Mouse (Mus musculus): Measurements from ENCODE around the gene Anapc5. TPM values are rescaled to one million over a fixed set of nuclear protein-coding genes. Genes with fewer than 3 reads are reported as not detected.

Anapc5 gene
- total and polyA plus RNA-seq, 3 experiments, result 158 to 279 (median 196) TPM

DNA sequence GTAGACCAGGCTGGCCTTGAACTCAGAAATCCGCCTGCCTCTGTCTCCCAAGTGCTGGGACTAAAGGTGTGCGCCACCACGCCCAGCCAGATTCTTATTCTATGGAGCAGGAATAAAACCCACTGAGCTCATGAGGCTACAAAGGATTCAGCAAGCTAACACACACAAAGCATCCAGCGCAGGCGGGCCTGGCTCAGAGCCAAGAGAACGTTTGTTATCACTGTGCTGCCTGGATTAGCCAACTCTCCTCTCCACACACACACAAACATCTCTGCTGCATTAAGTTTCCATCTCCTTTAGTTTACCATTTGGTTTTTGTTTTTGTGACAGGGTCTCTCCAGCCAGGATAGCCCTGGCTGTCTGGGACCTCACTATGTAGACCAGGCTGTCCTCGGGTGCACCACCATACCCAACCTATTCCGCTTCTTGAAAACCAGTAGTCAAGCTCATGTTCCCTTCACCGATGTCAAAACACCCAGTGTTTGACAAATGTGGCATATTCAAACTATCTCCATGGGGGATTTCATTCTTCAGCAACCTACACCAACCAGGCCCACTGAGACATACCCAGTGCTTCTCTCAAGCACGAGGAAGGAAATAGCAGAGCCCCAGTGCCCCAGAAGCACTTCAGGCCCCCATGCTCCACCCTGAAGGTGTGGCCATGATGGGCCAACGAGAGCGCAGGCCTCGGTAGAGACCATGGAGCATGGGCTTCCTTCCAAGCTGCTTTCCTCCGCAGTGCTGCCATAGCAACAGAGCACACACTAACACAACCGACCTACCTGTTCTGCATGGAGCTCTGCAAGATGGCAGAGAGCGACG is 22.4 kb downstream of the Anapc5 start:
- ATAC-seq (ENCODE audit: extremely low read depth, insufficient number of reproducible peaks, low FRiP score, poor library complexity, severe bottlenecking), result no peak
- Histone ChIP-seq H3K9me3 (replicated peaks) (no peaks in the 10 kb centered on the region), H3K4me1 (ENCODE audit: insufficient read depth, low read depth, low read length) (peaks cover 21% of the 10 kb centered on the region), H3K36me3 (replicated peaks) (peaks cover 92% of the 10 kb centered on the region), H3K4me3 (ENCODE audit: low read depth, low read length) (no peak overlapping the region), H3K27me3 (ENCODE audit: insufficient read depth, low read length) (no peaks in the 10 kb centered on the region)
- DNase-seq (ENCODE audit: low spot score), result no peak
- TF ChIP-seq TAL1 (conservative IDR thresholded peaks at IDR 0.05; ENCODE audit: low read depth, low read length), result no peak
- no peak for TF ChIP-seq POLR2AphosphoS5 (IDR thresholded peaks at IDR 0.05; ENCODE audit: insufficient replicate concordance, low read depth, low read length)
- no peak for TF ChIP-seq GATA1 (IDR thresholded peaks at IDR 0.05; ENCODE audit: borderline replicate concordance, low read length)
- no peak for TF ChIP-seq CTCF (IDR thresholded peaks at IDR 0.05; ENCODE audit: low read depth, low read length)
- TF ChIP-seq GATA2 (IDR thresholded peaks at IDR 0.05; ENCODE audit: borderline replicate concordance, low read depth, low read length), result no peak

DNA sequence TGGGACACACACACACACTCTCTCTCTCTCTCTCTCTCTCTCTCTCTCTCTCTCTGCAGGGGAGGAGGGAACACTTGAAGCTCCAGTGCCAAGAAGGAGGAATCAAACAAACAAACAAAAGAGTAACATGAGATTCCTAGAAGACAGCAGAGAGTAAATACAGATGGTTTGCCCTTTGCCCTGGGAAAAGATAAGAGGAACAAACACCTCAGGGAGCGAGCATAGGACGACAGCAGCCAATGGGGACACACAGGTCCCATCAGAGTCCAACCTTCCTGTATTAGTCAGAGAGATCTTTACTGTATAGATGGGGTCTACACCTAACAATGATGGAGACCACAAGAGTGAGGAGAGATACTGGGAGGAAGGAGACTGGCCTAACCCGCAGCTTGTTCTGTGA is 23.3 kb downstream of the Anapc5 start:
- no peak for TF ChIP-seq GATA2 (IDR thresholded peaks at IDR 0.05; ENCODE audit: borderline replicate concordance, low read depth, low read length)
- no peak for TF ChIP-seq GATA1 (IDR thresholded peaks at IDR 0.05; ENCODE audit: borderline replicate concordance, low read length)
- no peak for TF ChIP-seq CTCF (IDR thresholded peaks at IDR 0.05; ENCODE audit: low read depth, low read length)
- TF ChIP-seq POLR2AphosphoS5 (IDR thresholded peaks at IDR 0.05; ENCODE audit: insufficient replicate concordance, low read depth, low read length), result no peak
- no peak for TF ChIP-seq TAL1 (conservative IDR thresholded peaks at IDR 0.05; ENCODE audit: low read depth, low read length)
- Histone ChIP-seq H3K4me3 (ENCODE audit: low read depth, low read length) (no peak overlapping the region), H3K9me3 (replicated peaks) (no peaks in the 10 kb centered on the region), H3K4me1 (ENCODE audit: insufficient read depth, low read depth, low read length) (peaks cover 21% of the 10 kb centered on the region), H3K27me3 (ENCODE audit: insufficient read depth, low read length) (no peaks in the 10 kb centered on the region), H3K36me3 (replicated peaks) (peaks cover 92% of the 10 kb centered on the region)
- ATAC-seq (ENCODE audit: extremely low read depth, insufficient number of reproducible peaks, low FRiP score, poor library complexity, severe bottlenecking), result no peak
- no peak for DNase-seq (ENCODE audit: low spot score)

GRCm38 (mm10) chr5:122788696-122789095 is 32.4 kb downstream of the Anapc5 start:
- TF ChIP-seq POLR2AphosphoS5 (IDR thresholded peaks at IDR 0.05; ENCODE audit: insufficient replicate concordance, low read depth, low read length) (no peak), GATA2 (IDR thresholded peaks at IDR 0.05; ENCODE audit: borderline replicate concordance, low read depth, low read length) (no peak), CTCF (IDR thresholded peaks at IDR 0.05; ENCODE audit: low read depth, low read length) (no peak), TAL1 (conservative IDR thresholded peaks at IDR 0.05; ENCODE audit: low read depth, low read length) (no peak), GATA1 (IDR thresholded peaks at IDR 0.05; ENCODE audit: borderline replicate concordance, low read length) (no peak)
- peaks cover 83% of the 10 kb centered on the region for H3K36me3 ChIP-seq (replicated peaks)
- H3K4me1 ChIP-seq (ENCODE audit: insufficient read depth, low read depth, low read length), result peaks cover 8% of the 10 kb centered on the region; the same call in 1 of the 2 replicates
- ATAC-seq (ENCODE audit: extremely low read depth, insufficient number of reproducible peaks, low FRiP score, poor library complexity, severe bottlenecking) (no peak), DNase-seq (ENCODE audit: low spot score) (no peak)
- no peaks in the 10 kb centered on the region for H3K9me3 ChIP-seq (replicated peaks)
- no peak overlapping the region for H3K4me3 ChIP-seq (ENCODE audit: low read depth, low read length)
- no peaks in the 10 kb centered on the region for H3K27me3 ChIP-seq (ENCODE audit: insufficient read depth, low read length)

DNA sequence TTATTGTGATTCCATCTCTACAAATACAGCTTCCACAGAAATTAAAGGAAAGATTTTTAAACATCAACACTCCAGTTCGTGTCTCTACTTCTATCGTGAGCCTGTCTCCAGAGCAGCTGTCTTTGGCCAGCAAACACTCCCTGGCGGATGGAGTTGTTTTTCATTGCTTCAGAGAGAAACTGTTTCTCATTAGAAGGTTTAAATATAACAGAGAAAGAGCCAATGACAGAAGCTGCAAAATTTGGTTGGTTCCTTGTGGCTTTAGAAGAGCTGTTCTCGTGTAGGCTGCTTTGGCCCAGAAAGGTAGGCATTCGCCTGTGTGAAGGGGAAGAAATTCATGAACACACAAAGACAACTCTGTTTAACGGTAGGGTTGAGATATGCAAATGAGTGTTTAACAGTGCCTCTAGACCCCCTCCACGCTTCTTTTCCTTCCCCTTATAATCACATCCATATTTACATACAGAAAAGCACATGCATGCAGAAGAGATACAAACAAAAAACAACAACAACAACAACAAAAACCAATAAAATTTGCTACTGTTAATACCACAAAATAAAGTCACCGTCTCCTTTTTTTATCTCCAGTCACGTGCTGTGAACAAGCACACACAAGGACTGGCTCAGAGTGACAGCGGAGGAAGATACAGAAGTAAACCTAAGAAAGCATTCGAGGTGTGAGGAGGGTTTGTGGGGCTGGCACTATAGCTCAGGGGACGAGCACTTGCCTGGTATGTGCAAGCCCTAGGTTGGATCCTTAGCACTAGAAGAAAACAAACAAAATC is 34.9 kb downstream of the Anapc5 start:
- Histone ChIP-seq H3K36me3 (replicated peaks) (peaks cover 61% of the 10 kb centered on the region), H3K9me3 (replicated peaks) (no peaks in the 10 kb centered on the region), H3K4me3 (ENCODE audit: low read depth, low read length) (no peak overlapping the region), H3K27me3 (ENCODE audit: insufficient read depth, low read length) (no peaks in the 10 kb centered on the region), H3K4me1 (ENCODE audit: insufficient read depth, low read depth, low read length) (peaks cover 8% of the 10 kb centered on the region; the same call in 1 of the 2 replicates)
- ATAC-seq (ENCODE audit: extremely low read depth, insufficient number of reproducible peaks, low FRiP score, poor library complexity, severe bottlenecking) (no peak), DNase-seq (ENCODE audit: low spot score) (no peak)
- TF ChIP-seq POLR2AphosphoS5 (IDR thresholded peaks at IDR 0.05; ENCODE audit: insufficient replicate concordance, low read depth, low read length) (no peak), CTCF (IDR thresholded peaks at IDR 0.05; ENCODE audit: low read depth, low read length) (no peak), TAL1 (conservative IDR thresholded peaks at IDR 0.05; ENCODE audit: low read depth, low read length) (no peak), GATA2 (IDR thresholded peaks at IDR 0.05; ENCODE audit: borderline replicate concordance, low read depth, low read length) (no peak), GATA1 (IDR thresholded peaks at IDR 0.05; ENCODE audit: borderline replicate concordance, low read length) (no peak)

GRCm38 (mm10) chr5:122783726-122784406 is 37.3 kb downstream of the Anapc5 start:
- H3K36me3 ChIP-seq (replicated peaks), result peaks cover 38% of the 10 kb centered on the region
- no peak overlapping the region for H3K4me3 ChIP-seq (ENCODE audit: low read depth, low read length)
- no peak for ATAC-seq (ENCODE audit: extremely low read depth, insufficient number of reproducible peaks, low FRiP score, poor library complexity, severe bottlenecking)
- H3K9me3 ChIP-seq (replicated peaks), result no peaks in the 10 kb centered on the region
- TF ChIP-seq POLR2AphosphoS5 (IDR thresholded peaks at IDR 0.05; ENCODE audit: insufficient replicate concordance, low read depth, low read length), result no peak
- TF ChIP-seq CTCF (IDR thresholded peaks at IDR 0.05; ENCODE audit: low read depth, low read length), result no peak
- no peak for TF ChIP-seq GATA2 (IDR thresholded peaks at IDR 0.05; ENCODE audit: borderline replicate concordance, low read depth, low read length)
- TF ChIP-seq TAL1 (conservative IDR thresholded peaks at IDR 0.05; ENCODE audit: low read depth, low read length), result no peak
- TF ChIP-seq GATA1 (IDR thresholded peaks at IDR 0.05; ENCODE audit: borderline replicate concordance, low read length), result no peak
- no peak for DNase-seq (ENCODE audit: low spot score)
- peaks cover 27% of the 10 kb centered on the region for H3K4me1 ChIP-seq (ENCODE audit: insufficient read depth, low read depth, low read length)
- H3K27me3 ChIP-seq (ENCODE audit: insufficient read depth, low read length), result no peaks in the 10 kb centered on the region
